Mouse (Mus musculus) urinary bladder, postnatal 14 days (tissue): ENCODE results near the gene Fam229b.

Experiments used
- DNase-seq: peaks from one replicate; pipeline ENCODE4 v3.0.0; 2021; ENCODE audit warnings: low spot score

The Fam229b gene

GRCm38 (mm10) chr10:39121412-39121811, 12.3 kb downstream of the Fam229b start:
- no peak for DNase-seq

GRCm38 (mm10) chr10:39109489-39109874, 24.2 kb downstream of the Fam229b start:
- no peak for DNase-seq

- no peak for DNase-seq
Observed at GRCm38 (mm10) chr10:39108837-39109488, 24.8 kb downstream of the Fam229b start.

- no peak for DNase-seq
Observed at GRCm38 (mm10) chr10:39106935-39107334, 26.8 kb downstream of the Fam229b start.

- DNase-seq: no peak
Observed at GRCm38 (mm10) chr10:39106413-39106812, 27.3 kb downstream of the Fam229b start.

GRCm38 (mm10) chr10:39104803-39105449, 28.8 kb downstream of the Fam229b start:
- DNase-seq: no peak

- DNase-seq: no peak
Observed at GRCm38 (mm10) chr10:39098746-39099145, 35.0 kb downstream of the Fam229b start.

GRCm38 (mm10) chr10:39096981-39097380, 36.7 kb downstream of the Fam229b start:
- peak; percentile 33 for DNase-seq

- no peak for DNase-seq
Observed at GRCm38 (mm10) chr10:39072048-39072447, 61.7 kb downstream of the Fam229b start.
